Mouse (Mus musculus) embryonic facial prominence, embryonic 15.5 days (tissue): ENCODE results near the gene Rasal1. TPM values are rescaled to one million over a fixed set of nuclear protein-coding genes. Genes with fewer than 3 reads are reported as not detected.

Experiments
- ATAC-seq: fragments of 200-750 bp; cut with Nextera tagmentation; 2 replicates; pipeline ENCODE4 v1.8.0; 2017; ENCODE audit warnings: low read depth, moderate TSS enrichment; ENCODE audit not compliant: insufficient number of reproducible peaks, low FRiP score, low TSS enrichment
- H3K27ac ChIP-seq: fragments of 300-500 bp; sonication (generic); replicated peaks from 2 replicates; pipeline ENCODE4 v1.5.1; 2015; ENCODE audit warnings: mild to moderate bottlenecking, inconsistent platforms
- H3K27me3 ChIP-seq: fragments of 300-500 bp; sonication (generic); 2 replicates; pipeline ENCODE4 v1.6.1; 2015; ENCODE audit warnings: inconsistent platforms
- H3K36me3 ChIP-seq: fragments of 300-500 bp; sonication (generic); 2 replicates; pipeline ENCODE4 v1.6.1; 2015; ENCODE audit warnings: mild to moderate bottlenecking, inconsistent platforms
- H3K4me1 ChIP-seq: fragments of 300-500 bp; sonication (generic); 2 replicates; pipeline ENCODE4 v1.6.1; 2015; ENCODE audit warnings: inconsistent platforms
- H3K4me2 ChIP-seq: fragments of 300-500 bp; sonication (generic); replicated peaks from 2 replicates; pipeline ENCODE4 v1.6.1; 2015; ENCODE audit warnings: mild to moderate bottlenecking, inconsistent platforms
- H3K4me3 ChIP-seq: fragments of 300-500 bp; sonication (generic); replicated peaks from 2 replicates; pipeline ENCODE4 v1.5.1; 2015; ENCODE audit warnings: mild to moderate bottlenecking, inconsistent platforms
- H3K9ac ChIP-seq: fragments of 300-500 bp; sonication (generic); 2 replicates; pipeline ENCODE4 v1.6.1; 2015; ENCODE audit warnings: inconsistent platforms
- H3K9me3 ChIP-seq: fragments of 300-500 bp; sonication (generic); replicated peaks from 2 replicates; pipeline ENCODE4 v1.6.1; 2016; ENCODE audit warnings: inconsistent platforms
- WGBS: fragments of 180-500 bp; shearing (Covaris S2); methylation state at CpG from one replicate; pipeline ENCODE4 v1.1.7; 2015; 5-methylcytosine and 5-hydroxymethylcytosine counted together
- polyA plus RNA-seq: library from polyadenylated mRNA; unstranded; fragments of >200 nt; fragmentation: Nextera tagmentation; extraction: Ambion mirVana; gene quantifications from 2 replicates; pipeline ENCODE4 v1.2.1, GENCODE M21; 2015

Gene Rasal1
- polyA plus RNA-seq, 1 experiment from 2014 or later = 1.2 TPM

DNA sequence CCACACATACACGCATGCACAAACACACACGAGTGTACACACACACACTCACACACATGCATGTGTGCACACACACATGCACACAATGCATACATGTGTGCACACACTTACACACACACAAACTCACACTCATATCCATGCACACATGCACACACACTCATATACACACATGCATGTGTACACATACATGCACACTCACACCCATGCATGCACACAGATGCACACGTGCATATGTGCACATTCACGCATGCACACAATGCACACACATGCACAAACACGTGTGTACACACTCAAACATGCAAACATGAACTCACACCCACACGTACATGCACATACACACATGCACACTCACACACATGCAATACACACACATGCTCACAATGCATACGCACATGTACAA lies 8.5 kb upstream of the Rasal1 start:
- 90% methylated on average over 7 of the region's 7 CpGs for WGBS
- H3K27ac ChIP-seq = no peak overlapping the region
- no peak for ATAC-seq

DNA sequence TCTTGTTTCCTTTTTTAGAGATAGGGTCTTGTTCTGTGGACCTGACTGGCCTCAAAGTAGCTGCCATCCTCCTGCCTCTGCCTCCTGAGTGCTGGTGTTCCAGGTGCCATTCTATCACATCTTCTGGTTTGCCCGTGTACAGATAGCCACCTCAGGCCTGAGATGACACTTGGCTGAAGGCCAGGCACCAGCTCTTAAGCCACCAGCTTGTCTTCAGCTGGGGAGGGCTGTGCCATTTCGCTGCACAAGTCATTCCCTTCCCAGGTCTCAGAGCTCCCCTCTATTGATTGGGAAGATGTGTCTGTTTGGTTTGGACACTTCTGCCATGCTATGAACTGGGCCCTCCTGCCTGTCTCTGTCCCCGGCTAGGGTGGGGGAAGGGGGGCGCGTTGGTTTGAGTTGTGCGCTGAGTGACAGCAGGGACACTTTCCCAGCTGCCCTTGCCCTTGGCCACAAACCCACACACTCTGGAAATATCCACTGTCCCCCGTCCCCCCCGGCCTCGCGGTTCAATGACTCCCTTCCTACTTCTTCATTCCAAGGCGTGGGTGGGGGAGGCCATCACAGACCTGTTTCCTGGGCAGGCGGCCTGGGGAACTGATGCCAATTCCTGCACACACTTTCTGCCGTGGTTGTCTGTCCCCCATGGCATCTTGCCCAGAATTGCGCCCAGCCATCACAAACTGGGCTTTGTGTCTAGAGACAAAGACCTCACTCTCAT lies 5.1 kb upstream of the Rasal1 start:
- H3K4me1 ChIP-seq = peaks cover 4% of the 10 kb centered on the region
- no peak overlapping the region for H3K9ac ChIP-seq
- no peak overlapping the region for H3K4me2 ChIP-seq
- WGBS = 68% methylated on average over 14 of the region's 14 CpGs
- ATAC-seq = no peak
- H3K4me3 ChIP-seq = no peak overlapping the region
- peaks cover 22% of the 10 kb centered on the region for H3K27me3 ChIP-seq
- H3K27ac ChIP-seq = no peak overlapping the region
- H3K9me3 ChIP-seq = no peaks in the 10 kb centered on the region
- no peaks in the 10 kb centered on the region for H3K36me3 ChIP-seq

More for the DNA sequence above, 8.5 kb upstream of the Rasal1 start:
- Histone ChIP-seq H3K4me3 (no peak overlapping the region), H3K36me3 (no peaks in the 10 kb centered on the region), H3K9ac (no peak overlapping the region), H3K27me3 (no peaks in the 10 kb centered on the region), H3K4me2 (no peak overlapping the region), H3K4me1 (no peaks in the 10 kb centered on the region), H3K9me3 (no peaks in the 10 kb centered on the region)

- Histone ChIP-seq H3K4me2 (no peak overlapping the region), H3K36me3 (no peaks in the 10 kb centered on the region), H3K27ac (no peak overlapping the region), H3K9me3 (no peaks in the 10 kb centered on the region), H3K4me1 (peaks cover 11% of the 10 kb centered on the region), H3K9ac (no peak overlapping the region), H3K27me3 (peaks cover 29% of the 10 kb centered on the region), H3K4me3 (no peak overlapping the region)
- WGBS = 82% methylated on average over 3 of the region's 3 CpGs
- no peak for ATAC-seq
Observed at GRCm38 (mm10) chr5:120644227-120644626, 4.4 kb upstream of the Rasal1 start.

DNA sequence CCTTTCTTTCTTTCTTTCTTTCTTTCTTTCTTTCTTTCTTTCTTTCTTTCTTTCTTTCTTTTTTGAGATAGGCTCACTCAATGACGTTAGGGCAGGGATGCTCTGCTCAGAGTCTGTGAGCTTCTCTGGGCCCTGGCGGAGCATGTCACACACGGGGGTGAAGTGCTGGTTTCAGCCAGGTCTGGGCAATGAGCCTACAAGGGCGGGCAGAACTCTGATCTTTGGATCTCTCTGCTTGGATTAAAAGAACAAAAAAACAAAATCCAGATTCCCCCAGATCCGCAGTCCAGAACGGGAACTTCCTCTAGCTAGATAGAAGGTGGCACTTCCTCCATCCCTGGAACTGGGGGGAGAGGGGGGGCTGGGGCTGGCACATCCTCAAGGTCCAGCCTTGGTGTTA lies 2.8 kb upstream of the Rasal1 start:
- Histone ChIP-seq H3K4me1 (peaks cover 14% of the 10 kb centered on the region), H3K4me2 (no peak overlapping the region), H3K27ac (no peak overlapping the region), H3K36me3 (no peaks in the 10 kb centered on the region), H3K27me3 (peaks cover 45% of the 10 kb centered on the region), H3K4me3 (no peak overlapping the region), H3K9me3 (no peaks in the 10 kb centered on the region), H3K9ac (no peak overlapping the region)
- WGBS = 38% methylated on average over 6 of the region's 6 CpGs
- ATAC-seq = no peak

- ATAC-seq = no peak
- peaks cover 14% of the 10 kb centered on the region for H3K4me1 ChIP-seq
- H3K27ac ChIP-seq = no peak overlapping the region
- H3K27me3 ChIP-seq = peaks cover 54% of the 10 kb centered on the region
- H3K36me3 ChIP-seq = no peaks in the 10 kb centered on the region
- 64% methylated on average over 4 of the region's 4 CpGs for WGBS
- H3K4me2 ChIP-seq = no peak overlapping the region
- H3K9me3 ChIP-seq = no peaks in the 10 kb centered on the region
- no peak overlapping the region for H3K4me3 ChIP-seq
- H3K9ac ChIP-seq = no peak overlapping the region
Observed at GRCm38 (mm10) chr5:120647361-120647760, 1.3 kb upstream of the Rasal1 start.

DNA sequence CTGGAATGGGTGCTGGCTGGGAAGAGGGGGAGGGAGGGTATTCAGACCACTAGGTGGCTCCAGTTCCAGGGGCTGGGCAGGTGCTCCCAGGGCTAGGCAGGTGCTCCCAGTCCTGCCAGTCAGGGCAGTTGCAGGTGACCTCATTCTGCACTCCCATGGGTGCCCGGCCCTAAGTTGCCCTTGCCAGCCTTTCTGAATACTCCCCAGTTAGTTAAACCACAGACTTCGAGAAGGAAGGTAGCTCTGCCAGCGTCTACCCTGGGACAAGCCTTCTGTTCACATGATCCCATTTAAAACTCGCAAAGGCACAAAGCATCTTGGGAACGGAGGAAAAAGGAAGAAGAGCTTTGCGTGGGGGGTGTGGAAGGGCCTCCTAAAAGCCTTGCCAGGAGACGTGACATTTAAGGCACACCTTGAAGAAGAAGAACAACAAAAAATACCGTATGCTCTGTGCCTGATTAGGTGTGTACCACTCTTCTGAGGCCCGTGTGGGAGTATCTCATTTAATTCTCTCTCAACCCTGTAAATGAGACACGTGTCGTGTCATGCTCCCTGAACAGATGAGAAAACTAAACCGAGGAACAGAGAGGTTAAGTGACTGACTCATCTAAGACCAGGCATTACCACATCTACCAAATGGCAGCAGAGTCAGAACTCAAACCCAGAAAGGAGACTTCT lies 659 bp upstream of the Rasal1 start:
- H3K4me3 ChIP-seq = no peak overlapping the region
- no peaks in the 10 kb centered on the region for H3K9me3 ChIP-seq
- WGBS = 33% methylated on average over 12 of the region's 12 CpGs
- no peak for ATAC-seq
- H3K4me2 ChIP-seq = peak overlapping the region; percentile 52
- H3K27ac ChIP-seq = no peak overlapping the region
- H3K4me1 ChIP-seq = peaks cover 14% of the 10 kb centered on the region
- H3K27me3 ChIP-seq = peaks cover 54% of the 10 kb centered on the region
- no peaks in the 10 kb centered on the region for H3K36me3 ChIP-seq
- H3K9ac ChIP-seq = no peak overlapping the region

DNA sequence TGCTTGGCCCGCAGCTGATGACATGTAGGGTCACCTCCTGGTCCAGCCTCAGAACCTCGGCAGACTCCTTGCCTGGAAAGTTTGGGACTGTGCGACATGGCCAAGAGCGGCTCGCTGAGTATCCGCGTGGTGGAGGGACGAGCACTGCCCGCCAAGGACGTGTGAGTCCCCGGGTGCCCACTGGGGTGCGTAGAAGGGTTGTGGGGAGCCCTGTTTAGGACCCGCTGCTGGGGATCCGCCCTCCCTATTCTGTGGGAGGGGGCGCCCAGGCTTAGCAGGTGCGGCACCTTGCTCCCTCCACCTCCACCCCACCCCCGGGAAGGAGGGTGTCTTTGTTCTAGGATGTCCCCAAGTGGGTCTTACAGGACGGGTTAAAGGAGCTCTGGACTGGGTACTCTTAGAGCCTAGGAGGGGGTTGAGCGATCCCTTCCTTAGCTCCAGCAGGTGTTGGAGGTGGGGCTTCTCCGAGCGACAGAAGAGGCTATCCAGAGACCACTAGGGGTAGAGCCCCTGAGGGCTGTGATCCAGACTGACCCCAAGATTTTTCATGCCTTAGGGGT lies 842 bp downstream of the Rasal1 start:
- ATAC-seq = no peak; the same call in 1 of the 2 replicates
- Histone ChIP-seq H3K4me1 (peaks cover 14% of the 10 kb centered on the region), H3K36me3 (no peaks in the 10 kb centered on the region), H3K4me2 (peak overlapping the region; percentile 52), H3K4me3 (peak overlapping the region; percentile 34), H3K9me3 (no peaks in the 10 kb centered on the region), H3K27me3 (peaks cover 54% of the 10 kb centered on the region), H3K27ac (no peak overlapping the region), H3K9ac (no peak overlapping the region)
- 4% methylated on average over 21 of the region's 21 CpGs for WGBS

DNA sequence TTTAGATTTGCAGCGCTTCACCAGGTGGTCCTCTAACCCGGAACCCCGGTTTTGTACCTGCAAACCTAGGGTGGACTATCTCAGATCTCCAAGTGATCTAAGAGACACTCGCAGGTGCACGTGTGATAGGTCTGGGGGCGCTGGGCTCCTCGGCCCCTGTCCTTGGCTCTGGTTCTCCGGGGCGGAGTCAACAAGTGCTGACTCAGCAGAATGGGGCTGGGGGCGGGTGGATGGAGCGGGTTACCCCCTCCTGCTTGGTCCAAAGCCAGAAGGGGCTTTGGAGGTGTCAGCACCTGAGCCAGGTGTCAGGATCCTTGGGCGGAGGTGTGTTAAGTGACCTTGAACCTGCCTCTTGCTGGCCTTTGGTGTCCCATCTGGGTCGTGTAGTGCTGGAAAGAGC lies 1.3 kb downstream of the Rasal1 start:
- H3K9ac ChIP-seq = no peak overlapping the region
- H3K4me3 ChIP-seq = no peak overlapping the region
- peaks cover 54% of the 10 kb centered on the region for H3K27me3 ChIP-seq
- no peak for ATAC-seq
- peaks cover 14% of the 10 kb centered on the region for H3K4me1 ChIP-seq
- H3K4me2 ChIP-seq = no peak overlapping the region
- 23% methylated on average over 13 of the region's 13 CpGs for WGBS
- H3K9me3 ChIP-seq = no peaks in the 10 kb centered on the region
- no peaks in the 10 kb centered on the region for H3K36me3 ChIP-seq
- H3K27ac ChIP-seq = no peak overlapping the region

GRCm38 (mm10) chr5:120651230-120651629 lies 2.6 kb downstream of the Rasal1 start:
- no peak for ATAC-seq
- H3K27me3 ChIP-seq = peaks cover 54% of the 10 kb centered on the region
- no peaks in the 10 kb centered on the region for H3K9me3 ChIP-seq

GRCm38 (mm10) chr5:120652915-120653701 lies 4.5 kb downstream of the Rasal1 start:
- Histone ChIP-seq H3K4me2 (no peak overlapping the region), H3K9ac (no peak overlapping the region), H3K36me3 (no peaks in the 10 kb centered on the region), H3K27me3 (peaks cover 37% of the 10 kb centered on the region), H3K9me3 (no peaks in the 10 kb centered on the region), H3K4me1 (peaks cover 14% of the 10 kb centered on the region), H3K27ac (no peak overlapping the region), H3K4me3 (no peak overlapping the region)
- 77% methylated on average over 28 of the region's 28 CpGs for WGBS
- no peak for ATAC-seq

More at GRCm38 (mm10) chr5:120651230-120651629, 2.6 kb downstream of the Rasal1 start:
- no peak overlapping the region for H3K4me2 ChIP-seq
- H3K9ac ChIP-seq = no peak overlapping the region
- H3K27ac ChIP-seq = no peak overlapping the region
- H3K4me1 ChIP-seq = peaks cover 14% of the 10 kb centered on the region
- H3K36me3 ChIP-seq = no peaks in the 10 kb centered on the region
- no peak overlapping the region for H3K4me3 ChIP-seq
- 64% methylated on average over 5 of the region's 5 CpGs for WGBS

- H3K4me3 ChIP-seq = no peak overlapping the region
Observed at GRCm38 (mm10) chr5:120653873-120654272, 5.3 kb downstream of the Rasal1 start.

More at GRCm38 (mm10) chr5:120653873-120654272, 5.3 kb downstream of the Rasal1 start:
- peaks cover 29% of the 10 kb centered on the region for H3K27me3 ChIP-seq
- no peak overlapping the region for H3K4me2 ChIP-seq
- no peaks in the 10 kb centered on the region for H3K9me3 ChIP-seq
- H3K4me1 ChIP-seq = peaks cover 6% of the 10 kb centered on the region
- no peaks in the 10 kb centered on the region for H3K36me3 ChIP-seq
- WGBS = 95% methylated on average over 2 of the region's 2 CpGs
- no peak overlapping the region for H3K9ac ChIP-seq
- H3K27ac ChIP-seq = no peak overlapping the region
- ATAC-seq = no peak
